Mouse (Mus musculus) lung, embryonic 14.5 days (tissue): Measurements from ENCODE around the gene Adprh. TPM values are rescaled to one million over a fixed set of nuclear protein-coding genes. Genes with fewer than 3 reads are reported as not detected.
"Not testable (repeated sequence)": the region's sequence is repeated elsewhere in the genome, so short reads cannot be mapped to it uniquely, and the experiment has no call there.

ENCODE experiments used
- ATAC-seq: fragments of 200-750 bp; cut with Nextera tagmentation; 2 replicates; pipeline ENCODE4 v1.8.0; 2017; ENCODE audit warnings: mild to moderate bottlenecking, moderate TSS enrichment, moderate library complexity; ENCODE audit not compliant: insufficient read depth
- DNase-seq: peaks from one replicate; pipeline ENCODE4 v3.0.0-alpha.2; 2015
- H3K27ac ChIP-seq: fragments of 300-500 bp; sonication (generic); 2 replicates; pipeline ENCODE4 v1.5.1; 2014; ENCODE audit warnings: low read depth, mild to moderate bottlenecking, moderate library complexity
- H3K27me3 ChIP-seq: fragments of 300-500 bp; sonication (generic); 2 replicates; pipeline ENCODE4 v1.6.1; 2014; ENCODE audit warnings: low read length, control low read depth; ENCODE audit not compliant: insufficient read depth
- H3K36me3 ChIP-seq: fragments of 300-500 bp; sonication (generic); 2 replicates; pipeline ENCODE4 v1.6.1; 2014; ENCODE audit warnings: control low read depth; ENCODE audit not compliant: insufficient read depth
- H3K4me1 ChIP-seq: fragments of 300-500 bp; sonication (generic); 2 replicates; pipeline ENCODE4 v1.6.1; 2014; ENCODE audit warnings: antibody characterized with exemption, control low read depth; ENCODE audit not compliant: insufficient read depth
- H3K4me2 ChIP-seq: fragments of 300-500 bp; sonication (generic); 2 replicates; pipeline ENCODE4 v1.6.1; 2014; ENCODE audit warnings: mild to moderate bottlenecking
- H3K4me3 ChIP-seq: fragments of 300-500 bp; sonication (generic); 2 replicates; pipeline ENCODE4 v1.5.1; 2014; ENCODE audit warnings: low read depth, low read length
- H3K9ac ChIP-seq: fragments of 300-500 bp; sonication (generic); 2 replicates; pipeline ENCODE4 v1.6.1; 2014
- H3K9me3 ChIP-seq: fragments of 300-500 bp; sonication (generic); 2 replicates; pipeline ENCODE4 v1.6.1; 2016; ENCODE audit warnings: low read depth, low read length, control low read depth
- CTCF ChIP-seq: IDR thresholded peaks from 2 replicates; pipeline ENCODE4 v1.5.1; 2016; ENCODE audit warnings: antibody characterized with exemption, low read depth
- WGBS: fragments of 180-500 bp; shearing (Covaris S2); extraction: QIAGEN DNeasy Blood & Tissue Kit; methylation state at CpG from one replicate; pipeline ENCODE4 v1.1.7; 2014; 5-methylcytosine and 5-hydroxymethylcytosine counted together
- polyA plus RNA-seq: library from polyadenylated mRNA; unstranded; fragments of >200 nt; fragmentation: Nextera tagmentation; extraction: Ambion mirVana; gene quantifications from 2 replicates; pipeline ENCODE4 v1.2.1, GENCODE M21; 2014

Adprh gene
- polyA plus RNA-seq, 1 experiment from 2014 or later = 91.4 TPM

DNA sequence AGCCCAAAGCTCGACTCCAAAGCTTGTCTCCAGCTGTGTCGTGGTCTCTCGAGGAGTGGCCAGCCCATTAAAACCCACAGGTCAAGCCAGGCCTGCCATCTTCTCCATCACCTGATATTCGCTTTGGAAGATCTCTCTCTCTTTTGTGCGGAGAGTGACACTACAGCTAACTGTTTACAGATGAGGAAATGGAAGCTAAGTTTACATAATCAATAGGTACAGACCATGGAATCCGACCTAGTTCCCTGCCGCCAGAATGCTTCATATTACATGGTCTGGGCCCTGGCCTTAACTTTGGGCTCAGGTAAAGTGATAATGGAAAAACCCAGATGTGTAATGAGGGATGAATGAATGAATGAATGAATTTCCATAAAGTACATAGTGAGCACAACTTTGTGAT lies 1.8 kb downstream of the Adprh start:
- H3K9ac ChIP-seq = no peak overlapping the region
- no peaks in the 10 kb centered on the region for H3K27me3 ChIP-seq
- no peak overlapping the region for H3K4me2 ChIP-seq
- H3K36me3 ChIP-seq = peaks cover 47% of the 10 kb centered on the region
- ATAC-seq = no peak
- H3K9me3 ChIP-seq = no peaks in the 10 kb centered on the region
- no peaks in the 10 kb centered on the region for H3K4me1 ChIP-seq
- WGBS = 88% methylated on average over 7 of the region's 7 CpGs
- no peak for TF ChIP-seq CTCF
- no peak overlapping the region for H3K27ac ChIP-seq
- no peak for DNase-seq
- H3K4me3 ChIP-seq = no peak overlapping the region

DNA sequence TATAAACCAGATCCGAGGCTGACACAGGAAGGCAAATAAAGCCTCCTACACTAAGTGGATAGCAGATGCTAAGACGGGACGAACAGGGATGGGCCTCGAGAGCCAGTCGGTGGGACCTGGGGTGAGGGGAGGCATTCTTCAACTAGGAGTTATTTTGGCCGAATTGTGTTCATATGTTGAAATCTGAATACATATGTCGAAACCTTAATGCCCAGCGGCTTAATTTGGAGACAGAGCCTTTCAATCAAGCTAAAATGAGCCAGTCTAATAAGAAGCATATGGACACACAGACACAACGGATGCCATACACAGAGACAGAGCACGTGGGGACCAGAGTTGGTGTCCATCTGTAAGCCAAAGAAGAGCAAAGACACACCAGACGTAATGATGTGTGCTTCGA lies 4.0 kb downstream of the Adprh start:
- Histone ChIP-seq H3K9ac (no peak overlapping the region), H3K27me3 (no peaks in the 10 kb centered on the region), H3K27ac (no peak overlapping the region), H3K4me1 (no peaks in the 10 kb centered on the region), H3K4me3 (no peak overlapping the region), H3K4me2 (no peak overlapping the region), H3K9me3 (no peaks in the 10 kb centered on the region), H3K36me3 (peaks cover 63% of the 10 kb centered on the region)
- no peak for DNase-seq
- WGBS = 93% methylated on average over 12 of the region's 12 CpGs
- no peak for TF ChIP-seq CTCF
- ATAC-seq = no peak

DNA sequence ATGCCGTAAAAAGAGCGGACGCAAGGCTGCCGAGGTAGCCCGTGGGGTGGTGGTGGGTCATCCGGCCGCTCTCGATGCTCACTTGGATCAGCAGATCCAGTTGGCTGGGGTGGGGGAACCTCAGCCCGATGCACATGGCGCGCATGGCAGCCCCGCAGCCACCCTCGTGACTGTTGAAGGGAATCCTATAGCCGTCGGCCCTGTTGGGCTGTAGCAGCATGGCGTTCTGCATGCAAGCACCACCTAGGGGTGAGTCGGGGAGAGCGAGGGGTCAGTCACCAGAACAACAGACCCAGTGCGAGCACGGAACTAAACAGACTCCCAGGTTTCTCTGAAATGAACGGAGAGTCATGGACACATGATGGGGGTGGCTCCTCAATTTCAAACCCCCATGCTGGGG lies 5.1 kb downstream of the Adprh start:
- Histone ChIP-seq H3K4me3 (no peak overlapping the region), H3K36me3 (peaks cover 63% of the 10 kb centered on the region), H3K27me3 (no peaks in the 10 kb centered on the region), H3K4me2 (no peak overlapping the region), H3K27ac (no peak overlapping the region), H3K9ac (no peak overlapping the region), H3K4me1 (no peaks in the 10 kb centered on the region), H3K9me3 (no peaks in the 10 kb centered on the region)
- WGBS = 85% methylated on average over 21 of the region's 21 CpGs
- no peak for DNase-seq
- no peak for ATAC-seq
- TF ChIP-seq CTCF = peak; percentile 11; the same call in 1 of the 2 replicates

DNA sequence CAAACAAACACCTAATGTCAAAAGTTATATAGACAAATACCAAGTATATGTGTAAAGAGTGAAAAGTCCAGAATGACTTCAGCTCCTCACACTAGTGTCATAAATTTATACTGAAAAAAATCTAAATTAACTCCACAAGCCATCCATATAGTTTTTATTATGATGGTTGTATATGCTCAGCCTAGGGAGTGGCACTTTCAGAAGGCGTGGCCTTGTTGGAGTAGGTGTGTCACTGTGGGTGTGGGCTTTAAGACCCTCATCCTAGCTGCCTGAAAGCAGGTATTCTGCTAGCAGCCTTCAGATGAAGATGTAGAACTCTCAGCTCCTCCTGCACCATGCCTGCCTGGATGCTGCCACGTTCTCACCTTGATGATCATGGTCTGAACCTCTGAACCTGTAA lies 6.4 kb downstream of the Adprh start:
- H3K4me2 ChIP-seq, ATAC-seq, H3K27me3 ChIP-seq, H3K27ac ChIP-seq, H3K9me3 ChIP-seq, H3K4me3 ChIP-seq, DNase-seq, H3K4me1 ChIP-seq, H3K9ac ChIP-seq: not testable (repeated sequence)
- WGBS = 92% methylated on average over 2 of the region's 2 CpGs
- peaks cover 63% of the 10 kb centered on the region for H3K36me3 ChIP-seq

DNA sequence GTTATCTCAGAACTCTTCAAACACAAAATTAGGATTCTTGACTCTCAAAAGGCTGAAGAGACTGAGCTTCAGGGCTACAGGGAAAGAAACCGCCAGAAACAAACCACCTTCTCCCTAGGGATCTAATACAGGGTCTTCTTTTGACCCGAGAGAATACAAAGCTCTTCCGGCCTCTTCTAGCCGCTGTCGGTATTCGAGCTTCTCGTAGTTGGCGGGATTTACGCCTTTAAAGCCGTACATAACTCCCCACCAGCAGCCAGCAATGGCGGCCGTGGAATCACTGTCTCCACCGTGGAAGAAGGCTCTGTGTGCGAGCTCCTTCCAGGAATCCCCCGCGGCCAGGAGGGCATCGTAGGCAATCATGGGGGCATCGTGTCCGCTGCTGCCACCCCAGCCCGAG lies 6.9 kb downstream of the Adprh start:
- H3K9ac ChIP-seq = no peak overlapping the region
- H3K27me3 ChIP-seq = no peaks in the 10 kb centered on the region
- ATAC-seq (no peak), DNase-seq (no peak)
- no peak overlapping the region for H3K4me3 ChIP-seq
- TF ChIP-seq CTCF = no peak
- no peak overlapping the region for H3K4me2 ChIP-seq
- no peaks in the 10 kb centered on the region for H3K4me1 ChIP-seq
- no peak overlapping the region for H3K27ac ChIP-seq
- WGBS = 97% methylated on average over 20 of the region's 20 CpGs
- peaks cover 63% of the 10 kb centered on the region for H3K36me3 ChIP-seq
- H3K9me3 ChIP-seq = no peaks in the 10 kb centered on the region

DNA sequence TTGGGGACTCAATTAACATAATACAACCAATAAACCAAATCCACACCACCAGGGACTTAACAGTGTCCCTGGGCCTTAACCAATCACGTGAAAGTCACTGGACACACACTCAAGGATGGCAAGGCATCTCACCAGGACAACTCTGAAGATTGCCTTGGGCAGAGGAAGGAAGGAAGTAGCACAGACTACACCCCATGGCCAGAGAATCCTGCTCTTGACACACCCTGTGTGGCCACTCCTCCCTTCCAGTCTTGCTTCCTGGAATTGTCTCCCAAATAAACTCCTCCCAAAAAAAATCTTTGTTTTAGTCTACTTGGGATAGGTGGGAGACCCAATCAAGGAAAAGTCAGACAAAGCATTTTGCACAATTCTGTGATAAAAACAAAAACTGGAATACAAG lies 7.5 kb downstream of the Adprh start:
- DNase-seq (no peak), ATAC-seq (no peak)
- Histone ChIP-seq H3K4me2 (no peak overlapping the region), H3K27ac (no peak overlapping the region), H3K4me3 (no peak overlapping the region), H3K36me3 (peaks cover 59% of the 10 kb centered on the region), H3K27me3 (no peaks in the 10 kb centered on the region), H3K4me1 (no peaks in the 10 kb centered on the region), H3K9ac (no peak overlapping the region), H3K9me3 (no peaks in the 10 kb centered on the region)
- WGBS = 86% methylated on average over 1 of the region's 1 CpGs
- no peak for TF ChIP-seq CTCF

DNA sequence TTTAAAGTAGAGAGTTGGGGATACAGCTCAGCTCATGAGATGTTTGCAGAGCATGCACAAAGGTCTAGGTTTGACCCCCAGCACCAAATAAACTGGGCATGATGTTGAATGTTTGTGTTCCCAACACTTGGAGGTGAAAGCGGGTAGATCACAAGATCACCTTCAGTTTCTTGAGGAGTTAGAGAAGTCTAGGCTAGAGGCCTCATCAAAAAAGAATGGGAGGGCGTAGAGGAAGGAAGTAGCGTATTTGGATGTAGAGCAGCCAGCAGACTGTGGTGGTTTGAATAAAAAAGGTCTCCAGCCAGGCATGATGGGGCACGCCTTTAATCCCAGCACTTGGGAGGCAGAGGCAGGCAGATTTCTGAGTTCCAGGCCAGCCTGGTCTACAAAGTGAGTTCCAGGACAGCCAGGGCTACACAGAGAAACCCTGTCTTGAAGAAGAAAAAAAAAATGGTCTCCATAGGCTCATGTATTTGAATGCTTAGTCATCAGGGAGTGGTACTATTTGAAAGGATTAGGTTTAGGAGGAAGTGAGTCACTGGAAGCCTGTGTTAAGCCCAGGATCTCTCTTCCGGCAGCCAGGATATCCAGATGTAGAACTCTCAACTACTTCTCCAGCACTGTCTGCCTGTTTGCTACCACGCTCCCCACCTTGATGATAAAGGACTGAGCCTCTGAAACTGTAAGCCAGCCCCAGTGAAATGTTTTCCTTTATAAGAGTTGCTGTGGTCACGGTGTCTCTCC lies 8.6 kb downstream of the Adprh start:
- no peak overlapping the region for H3K27ac ChIP-seq
- 91% methylated on average over 7 of the region's 7 CpGs for WGBS
- H3K36me3 ChIP-seq = peaks cover 48% of the 10 kb centered on the region
- no peaks in the 10 kb centered on the region for H3K9me3 ChIP-seq
- no peak overlapping the region for H3K9ac ChIP-seq
- ATAC-seq (no peak), DNase-seq (no peak)
- TF ChIP-seq CTCF = no peak
- H3K4me2 ChIP-seq = no peak overlapping the region
- no peak overlapping the region for H3K4me3 ChIP-seq
- H3K27me3 ChIP-seq = no peaks in the 10 kb centered on the region
- no peaks in the 10 kb centered on the region for H3K4me1 ChIP-seq
